Mouse (Mus musculus): Measurements from ENCODE around the gene Gm10097. TPM values are rescaled to one million over a fixed set of nuclear protein-coding genes. Genes with fewer than 3 reads are reported as not detected.
A peak's percentile ranks its signal among the peaks of the same experiment; 100 is the strongest.

Gene Gm10097
- polyA plus RNA-seq, 1 experiment: not detected

GRCm38 (mm10) chr10:5072054-5072453 is 3.1 kb downstream of the Gm10097 start:
- H3K27ac ChIP-seq (ENCODE audit: control insufficient read depth, insufficient read depth, low read length): no peak overlapping the region
- no peaks in the 10 kb centered on the region for H3K4me1 ChIP-seq (replicated peaks; ENCODE audit: control insufficient read depth, insufficient read depth, low read length)
- H3K4me3 ChIP-seq (ENCODE audit: control insufficient read depth, insufficient read depth, low read length): no peak overlapping the region
- 94% methylated on average over 8 of the region's 8 CpGs for WGBS
- TF ChIP-seq POLR2A (IDR thresholded peaks at IDR 0.05; ENCODE audit: control insufficient read depth, extremely low read depth, insufficient read depth, low read length, poor library complexity) (no peak), CTCF (IDR thresholded peaks at IDR 0.05; ENCODE audit: borderline replicate concordance, control insufficient read depth, extremely low read depth, insufficient read depth, low read length, poor library complexity) (no peak)
- DNase-seq: no peak
- peaks cover 20% of the 10 kb centered on the region for H3K36me3 ChIP-seq (ENCODE audit: control insufficient read depth, insufficient read depth, low read length)
- H3K27me3 ChIP-seq (ENCODE audit: control insufficient read depth, insufficient read depth, low read length): no peaks in the 10 kb centered on the region

- 95% methylated on average over 7 of the region's 7 CpGs for WGBS
- no peak for DNase-seq
- Histone ChIP-seq H3K27me3 (ENCODE audit: control insufficient read depth, insufficient read depth, low read length) (no peaks in the 10 kb centered on the region), H3K27ac (ENCODE audit: control insufficient read depth, insufficient read depth, low read length) (no peak overlapping the region), H3K36me3 (ENCODE audit: control insufficient read depth, insufficient read depth, low read length) (peaks cover 12% of the 10 kb centered on the region), H3K4me3 (ENCODE audit: control insufficient read depth, insufficient read depth, low read length) (no peak overlapping the region), H3K4me1 (replicated peaks; ENCODE audit: control insufficient read depth, insufficient read depth, low read length) (peaks cover 3% of the 10 kb centered on the region)
- TF ChIP-seq CTCF (IDR thresholded peaks at IDR 0.05; ENCODE audit: borderline replicate concordance, control insufficient read depth, extremely low read depth, insufficient read depth, low read length, poor library complexity): no peak
- TF ChIP-seq POLR2A (IDR thresholded peaks at IDR 0.05; ENCODE audit: control insufficient read depth, extremely low read depth, insufficient read depth, low read length, poor library complexity): no peak
Measured at GRCm38 (mm10) chr10:5075724-5076123, 6.7 kb downstream of the Gm10097 start.

GRCm38 (mm10) chr10:5079945-5080468 is 11.0 kb downstream of the Gm10097 start:
- 6% methylated on average over 9 of the region's 9 CpGs for WGBS
- H3K36me3 ChIP-seq (ENCODE audit: control insufficient read depth, insufficient read depth, low read length): no peaks in the 10 kb centered on the region; the same call in 1 of the 2 replicates
- TF ChIP-seq CTCF (IDR thresholded peaks at IDR 0.05; ENCODE audit: borderline replicate concordance, control insufficient read depth, extremely low read depth, insufficient read depth, low read length, poor library complexity) (no peak), POLR2A (IDR thresholded peaks at IDR 0.05; ENCODE audit: control insufficient read depth, extremely low read depth, insufficient read depth, low read length, poor library complexity) (no peak)

GRCm38 (mm10) chr10:5083716-5084115 is 14.7 kb downstream of the Gm10097 start:
- WGBS: 94% methylated on average over 6 of the region's 6 CpGs
- H3K27me3 ChIP-seq (ENCODE audit: control insufficient read depth, insufficient read depth, low read length): no peaks in the 10 kb centered on the region
- H3K27ac ChIP-seq (ENCODE audit: control insufficient read depth, insufficient read depth, low read length): no peak overlapping the region
- DNase-seq: no peak
- H3K4me3 ChIP-seq (ENCODE audit: control insufficient read depth, insufficient read depth, low read length): no peak overlapping the region
- peaks cover 3% of the 10 kb centered on the region for H3K4me1 ChIP-seq (replicated peaks; ENCODE audit: control insufficient read depth, insufficient read depth, low read length)
- peaks cover 12% of the 10 kb centered on the region for H3K36me3 ChIP-seq (ENCODE audit: control insufficient read depth, insufficient read depth, low read length)
- TF ChIP-seq CTCF (IDR thresholded peaks at IDR 0.05; ENCODE audit: borderline replicate concordance, control insufficient read depth, extremely low read depth, insufficient read depth, low read length, poor library complexity) (no peak), POLR2A (IDR thresholded peaks at IDR 0.05; ENCODE audit: control insufficient read depth, extremely low read depth, insufficient read depth, low read length, poor library complexity) (no peak)

More at GRCm38 (mm10) chr10:5079945-5080468, 11.0 kb downstream of the Gm10097 start:
- H3K27ac ChIP-seq (ENCODE audit: control insufficient read depth, insufficient read depth, low read length): peak overlapping the region; percentile 39; the same call in 1 of the 2 replicates
- H3K4me1 ChIP-seq (replicated peaks; ENCODE audit: control insufficient read depth, insufficient read depth, low read length): peaks cover 3% of the 10 kb centered on the region
- no peaks in the 10 kb centered on the region for H3K27me3 ChIP-seq (ENCODE audit: control insufficient read depth, insufficient read depth, low read length)
- no peak overlapping the region for H3K4me3 ChIP-seq (ENCODE audit: control insufficient read depth, insufficient read depth, low read length)
- peak; percentile 21 for DNase-seq

- Histone ChIP-seq H3K4me1 (replicated peaks; ENCODE audit: control insufficient read depth, insufficient read depth, low read length) (no peaks in the 10 kb centered on the region), H3K4me3 (ENCODE audit: control insufficient read depth, insufficient read depth, low read length) (no peak overlapping the region), H3K27me3 (ENCODE audit: control insufficient read depth, insufficient read depth, low read length) (no peaks in the 10 kb centered on the region), H3K27ac (ENCODE audit: control insufficient read depth, insufficient read depth, low read length) (no peak overlapping the region), H3K36me3 (ENCODE audit: control insufficient read depth, insufficient read depth, low read length) (peaks cover 12% of the 10 kb centered on the region)
- WGBS: 93% methylated on average over 5 of the region's 5 CpGs
- no peak for TF ChIP-seq POLR2A (IDR thresholded peaks at IDR 0.05; ENCODE audit: control insufficient read depth, extremely low read depth, insufficient read depth, low read length, poor library complexity)
- no peak for TF ChIP-seq CTCF (IDR thresholded peaks at IDR 0.05; ENCODE audit: borderline replicate concordance, control insufficient read depth, extremely low read depth, insufficient read depth, low read length, poor library complexity)
- DNase-seq: no peak
Measured at GRCm38 (mm10) chr10:5085792-5086191, 16.8 kb downstream of the Gm10097 start.

GRCm38 (mm10) chr10:5086329-5086728 is 17.3 kb downstream of the Gm10097 start:
- no peaks in the 10 kb centered on the region for H3K27me3 ChIP-seq (ENCODE audit: control insufficient read depth, insufficient read depth, low read length)
- no peaks in the 10 kb centered on the region for H3K4me1 ChIP-seq (replicated peaks; ENCODE audit: control insufficient read depth, insufficient read depth, low read length)
- peaks cover 12% of the 10 kb centered on the region for H3K36me3 ChIP-seq (ENCODE audit: control insufficient read depth, insufficient read depth, low read length)
- TF ChIP-seq CTCF (IDR thresholded peaks at IDR 0.05; ENCODE audit: borderline replicate concordance, control insufficient read depth, extremely low read depth, insufficient read depth, low read length, poor library complexity) (no peak), POLR2A (IDR thresholded peaks at IDR 0.05; ENCODE audit: control insufficient read depth, extremely low read depth, insufficient read depth, low read length, poor library complexity) (no peak)
- no peak overlapping the region for H3K27ac ChIP-seq (ENCODE audit: control insufficient read depth, insufficient read depth, low read length)
- 96% methylated on average over 6 of the region's 6 CpGs for WGBS
- no peak for DNase-seq
- H3K4me3 ChIP-seq (ENCODE audit: control insufficient read depth, insufficient read depth, low read length): no peak overlapping the region

- Histone ChIP-seq H3K4me3 (ENCODE audit: control insufficient read depth, insufficient read depth, low read length) (no peak overlapping the region), H3K4me1 (replicated peaks; ENCODE audit: control insufficient read depth, insufficient read depth, low read length) (no peaks in the 10 kb centered on the region), H3K27me3 (ENCODE audit: control insufficient read depth, insufficient read depth, low read length) (no peaks in the 10 kb centered on the region), H3K36me3 (ENCODE audit: control insufficient read depth, insufficient read depth, low read length) (peaks cover 12% of the 10 kb centered on the region), H3K27ac (ENCODE audit: control insufficient read depth, insufficient read depth, low read length) (no peak overlapping the region)
- no peak for DNase-seq
- WGBS: 96% methylated on average over 7 of the region's 7 CpGs
- no peak for TF ChIP-seq CTCF (IDR thresholded peaks at IDR 0.05; ENCODE audit: borderline replicate concordance, control insufficient read depth, extremely low read depth, insufficient read depth, low read length, poor library complexity)
- TF ChIP-seq POLR2A (IDR thresholded peaks at IDR 0.05; ENCODE audit: control insufficient read depth, extremely low read depth, insufficient read depth, low read length, poor library complexity): no peak
Measured at GRCm38 (mm10) chr10:5087336-5087735, 18.3 kb downstream of the Gm10097 start.
